Mouse (Mus musculus) central nervous system, embryonic 18 days (tissue): ENCODE data around the gene Bend6. TPM values are rescaled to one million over a fixed set of nuclear protein-coding genes. Genes with fewer than 3 reads are reported as not detected.

Experiments used
- polyA plus RNA-seq: library from polyadenylated mRNA; depleted of rRNA; stranded (reverse); fragments of >200 nt; gene quantifications from 2 replicates; pipeline ENCODE4 v1.2.3, GENCODE M21; 2012; rRNA removed

Gene Bend6
- polyA plus RNA-seq: 80.6 and 84.3 TPM in 2 replicates

GRCm38 (mm10) chr1:33907421-33908190 lies at the start of gene Bend6:
Bend6 (minus strand) TSS chr1:33907816.

GRCm38 (mm10) chr1:33908191-33908962 lies 761 bp upstream of the Bend6 start, which contains the start of gene Dst:
Dst (plus strand) TSS chr1:33908225.

GRCm38 (mm10) chr1:33813868-33814794 lies 93.5 kb downstream of the Bend6 start, which contains the start of gene Zfp451:
Zfp451 (minus strand) TSS chr1:33814595.

Other genes starting within 250 kb of the Bend6 start
- gene Prim2, start 238.0 kb downstream of the Bend6 start, polyA plus RNA-seq: 23.6 and 25.6 TPM in 2 replicates
- 21.5 and 22.3 TPM in 2 replicates for gene Rab23, start 187.9 kb downstream of the Bend6 start, polyA plus RNA-seq
- 20.7 and 22.8 TPM in 2 replicates for gene Bag2, start 150.0 kb downstream of the Bend6 start, polyA plus RNA-seq
- gene Zfp451, start 93.2 kb downstream of the Bend6 start, polyA plus RNA-seq: 32.2 and 35.1 TPM in 2 replicates
- gene Dst, start 409 bp upstream of the Bend6 start, polyA plus RNA-seq: 83.6 and 85.4 TPM in 2 replicates